Mouse (Mus musculus): ENCODE results near the gene Fermt2. TPM values are rescaled to one million over a fixed set of nuclear protein-coding genes. Genes with fewer than 3 reads are reported as not detected.
"Not testable (repeated sequence)": the region's sequence is repeated elsewhere in the genome, so short reads cannot be mapped to it uniquely, and the experiment has no call there.

Gene Fermt2
- polyA plus RNA-seq, 1 experiment from 2014 or later: 60.5 TPM

GRCm38 (mm10) chr14:45478977-45479806, 50.7 kb downstream of the Fermt2 start:
- WGBS: 78% methylated on average over 9 of the region's 9 CpGs
- H3K27me3 ChIP-seq: no peaks in the 10 kb centered on the region
- H3K4me1 ChIP-seq: no peaks in the 10 kb centered on the region
- ATAC-seq: no peak
- H3K36me3 ChIP-seq (ENCODE audit: poor library complexity, severe bottlenecking): peaks cover 41% of the 10 kb centered on the region
- H3K4me2 ChIP-seq: no peak overlapping the region
- no peaks in the 10 kb centered on the region for H3K9me3 ChIP-seq (replicated peaks)
- H3K4me3 ChIP-seq: no peak overlapping the region
- no peak overlapping the region for H3K27ac ChIP-seq
- no peak overlapping the region for H3K9ac ChIP-seq

- H3K27me3 ChIP-seq: no peaks in the 10 kb centered on the region
- ATAC-seq: no peak
- H3K4me1 ChIP-seq: no peaks in the 10 kb centered on the region
- H3K4me2 ChIP-seq: no peak overlapping the region
- H3K9ac ChIP-seq: no peak overlapping the region
- no peak overlapping the region for H3K27ac ChIP-seq
- H3K36me3 ChIP-seq (ENCODE audit: poor library complexity, severe bottlenecking): peaks cover 41% of the 10 kb centered on the region
- no peak overlapping the region for H3K4me3 ChIP-seq
- 86% methylated on average over 3 of the region's 3 CpGs for WGBS
- no peaks in the 10 kb centered on the region for H3K9me3 ChIP-seq (replicated peaks)
Observed at GRCm38 (mm10) chr14:45478515-45478914, 51.4 kb downstream of the Fermt2 start.

- Histone ChIP-seq H3K4me3 (no peak overlapping the region), H3K27ac (no peak overlapping the region), H3K9me3 (replicated peaks) (no peaks in the 10 kb centered on the region), H3K4me2 (no peak overlapping the region), H3K36me3 (ENCODE audit: poor library complexity, severe bottlenecking) (peaks cover 46% of the 10 kb centered on the region), H3K9ac (no peak overlapping the region), H3K4me1 (no peaks in the 10 kb centered on the region), H3K27me3 (no peaks in the 10 kb centered on the region)
- ATAC-seq: no peak
- 78% methylated on average over 8 of the region's 8 CpGs for WGBS
Observed at GRCm38 (mm10) chr14:45477651-45478050, 52.3 kb downstream of the Fermt2 start.

GRCm38 (mm10) chr14:45476990-45477389, 52.9 kb downstream of the Fermt2 start:
- 94% methylated on average over 7 of the region's 7 CpGs for WGBS
- Histone ChIP-seq H3K27me3 (no peaks in the 10 kb centered on the region), H3K4me3 (no peak overlapping the region), H3K9ac (no peak overlapping the region), H3K36me3 (ENCODE audit: poor library complexity, severe bottlenecking) (peaks cover 48% of the 10 kb centered on the region), H3K9me3 (replicated peaks) (no peaks in the 10 kb centered on the region), H3K4me2 (no peak overlapping the region), H3K27ac (no peak overlapping the region), H3K4me1 (no peaks in the 10 kb centered on the region)
- no peak for ATAC-seq

GRCm38 (mm10) chr14:45472536-45472935, 57.4 kb downstream of the Fermt2 start:
- no peak for ATAC-seq
- peaks cover 58% of the 10 kb centered on the region for H3K36me3 ChIP-seq (ENCODE audit: poor library complexity, severe bottlenecking)
- no peak overlapping the region for H3K4me3 ChIP-seq

GRCm38 (mm10) chr14:45469446-45469845, 60.5 kb downstream of the Fermt2 start:
- H3K9ac ChIP-seq: no peak overlapping the region
- H3K4me3 ChIP-seq: no peak overlapping the region
- no peak overlapping the region for H3K4me2 ChIP-seq
- H3K27ac ChIP-seq: no peak overlapping the region
- no peaks in the 10 kb centered on the region for H3K4me1 ChIP-seq
- H3K36me3 ChIP-seq (ENCODE audit: poor library complexity, severe bottlenecking): peaks cover 77% of the 10 kb centered on the region
- H3K9me3 ChIP-seq (replicated peaks): no peaks in the 10 kb centered on the region
- ATAC-seq: no peak
- H3K27me3 ChIP-seq: no peaks in the 10 kb centered on the region
- 93% methylated on average over 8 of the region's 8 CpGs for WGBS

More at GRCm38 (mm10) chr14:45472536-45472935, 57.4 kb downstream of the Fermt2 start:
- H3K27me3 ChIP-seq: no peaks in the 10 kb centered on the region
- H3K9me3 ChIP-seq (replicated peaks): no peaks in the 10 kb centered on the region
- H3K27ac ChIP-seq: no peak overlapping the region
- no peak overlapping the region for H3K4me2 ChIP-seq
- H3K4me1 ChIP-seq: no peaks in the 10 kb centered on the region
- 96% methylated on average over 10 of the region's 10 CpGs for WGBS
- no peak overlapping the region for H3K9ac ChIP-seq

GRCm38 (mm10) chr14:45466371-45466770, 63.5 kb downstream of the Fermt2 start:
- not testable (repeated sequence) for H3K4me3 ChIP-seq; H3K9ac ChIP-seq; H3K27me3 ChIP-seq; H3K4me2 ChIP-seq; H3K27ac ChIP-seq; H3K9me3 ChIP-seq (replicated peaks); ATAC-seq
- H3K36me3 ChIP-seq (ENCODE audit: poor library complexity, severe bottlenecking): peaks cover 71% of the 10 kb centered on the region
- WGBS: 96% methylated on average over 7 of the region's 8 CpGs
- peaks cover 16% of the 10 kb centered on the region for H3K4me1 ChIP-seq

GRCm38 (mm10) chr14:45464036-45465035, 65.6 kb downstream of the Fermt2 start:
- Histone ChIP-seq H3K27ac (no peak overlapping the region), H3K9ac (no peak overlapping the region), H3K4me3 (no peak overlapping the region), H3K4me2 (no peak overlapping the region), H3K9me3 (replicated peaks) (no peaks in the 10 kb centered on the region), H3K4me1 (peaks cover 16% of the 10 kb centered on the region), H3K36me3 (ENCODE audit: poor library complexity, severe bottlenecking) (peaks cover 71% of the 10 kb centered on the region), H3K27me3 (no peaks in the 10 kb centered on the region)
- 75% methylated on average over 19 of the region's 19 CpGs for WGBS
- ATAC-seq: no peak

GRCm38 (mm10) chr14:45463599-45463998, 66.3 kb downstream of the Fermt2 start:
- no peaks in the 10 kb centered on the region for H3K9me3 ChIP-seq (replicated peaks)
- H3K27ac ChIP-seq: peak overlapping the region; percentile 81
- WGBS: 26% methylated on average over 10 of the region's 10 CpGs
- H3K9ac ChIP-seq: no peak overlapping the region; the same call in 1 of the 2 replicates
- no peak overlapping the region for H3K4me3 ChIP-seq
- H3K36me3 ChIP-seq (ENCODE audit: poor library complexity, severe bottlenecking): peaks cover 67% of the 10 kb centered on the region
- H3K27me3 ChIP-seq: no peaks in the 10 kb centered on the region
- H3K4me2 ChIP-seq: no peak overlapping the region
- H3K4me1 ChIP-seq: peaks cover 16% of the 10 kb centered on the region
- no peak for ATAC-seq

- Histone ChIP-seq H3K9me3 (replicated peaks) (no peaks in the 10 kb centered on the region), H3K36me3 (ENCODE audit: poor library complexity, severe bottlenecking) (peaks cover 66% of the 10 kb centered on the region), H3K4me1 (peaks cover 16% of the 10 kb centered on the region), H3K9ac (no peak overlapping the region; the same call in 1 of the 2 replicates), H3K4me3 (no peak overlapping the region), H3K4me2 (peak overlapping the region; percentile 16; the same call in 1 of the 2 replicates), H3K27me3 (no peaks in the 10 kb centered on the region), H3K27ac (peak overlapping the region; percentile 81)
- ATAC-seq: peak; percentile 38
- 29% methylated on average over 10 of the region's 10 CpGs for WGBS
Observed at GRCm38 (mm10) chr14:45462875-45463475, 66.9 kb downstream of the Fermt2 start.

- peaks cover 60% of the 10 kb centered on the region for H3K36me3 ChIP-seq (ENCODE audit: poor library complexity, severe bottlenecking)
- H3K27me3 ChIP-seq: no peaks in the 10 kb centered on the region
- peak overlapping the region; percentile 16; the same call in 1 of the 2 replicates for H3K4me2 ChIP-seq
- peak overlapping the region; percentile 81 for H3K27ac ChIP-seq
- ATAC-seq: peak; percentile 84
- H3K4me3 ChIP-seq: no peak overlapping the region
- 25% methylated on average over 6 of the region's 6 CpGs for WGBS
- H3K4me1 ChIP-seq: peaks cover 16% of the 10 kb centered on the region
- no peak overlapping the region for H3K9ac ChIP-seq
- H3K9me3 ChIP-seq (replicated peaks): no peaks in the 10 kb centered on the region
Observed at GRCm38 (mm10) chr14:45462374-45462773, 67.5 kb downstream of the Fermt2 start.
